Mouse (Mus musculus) limb, embryonic 15.5 days (tissue): ENCODE measurements around the gene Map3k3. TPM values are rescaled to one million over a fixed set of nuclear protein-coding genes. Genes with fewer than 3 reads are reported as not detected.
"Not testable (repeated sequence)": the region's sequence is repeated elsewhere in the genome, so short reads cannot be mapped to it uniquely, and the experiment has no call there.

ENCODE experiments used
- ATAC-seq: fragments of 200-750 bp; cut with Nextera tagmentation; 2 replicates; pipeline ENCODE4 v1.8.0; 2017; ENCODE audit warnings: low read depth, moderate TSS enrichment; ENCODE audit not compliant: insufficient number of reproducible peaks, low FRiP score, low TSS enrichment
- H3K27ac ChIP-seq: fragments of 300-500 bp; sonication (generic); 2 replicates; pipeline ENCODE4 v1.5.1; 2015; ENCODE audit warnings: moderate library complexity, mild to moderate bottlenecking, inconsistent platforms
- H3K27me3 ChIP-seq: fragments of 300-500 bp; sonication (generic); 2 replicates; pipeline ENCODE4 v1.6.1; 2015; ENCODE audit warnings: inconsistent platforms
- H3K36me3 ChIP-seq: fragments of 300-500 bp; sonication (generic); 2 replicates; pipeline ENCODE4 v1.6.1; 2015; ENCODE audit warnings: inconsistent platforms
- H3K4me1 ChIP-seq: fragments of 300-500 bp; sonication (generic); 2 replicates; pipeline ENCODE4 v1.6.1; 2015; ENCODE audit warnings: inconsistent platforms
- H3K4me2 ChIP-seq: fragments of 300-500 bp; sonication (generic); 2 replicates; pipeline ENCODE4 v1.6.1; 2015; ENCODE audit warnings: mild to moderate bottlenecking, inconsistent platforms
- H3K4me3 ChIP-seq: fragments of 300-500 bp; sonication (generic); 2 replicates; pipeline ENCODE4 v1.5.1; 2015; ENCODE audit warnings: mild to moderate bottlenecking, inconsistent platforms
- H3K9ac ChIP-seq: fragments of 300-500 bp; sonication (generic); 2 replicates; pipeline ENCODE4 v1.6.1; 2015; ENCODE audit warnings: inconsistent platforms
- H3K9me3 ChIP-seq: fragments of 300-500 bp; sonication (generic); 2 replicates; pipeline ENCODE4 v1.6.1; 2016; ENCODE audit warnings: inconsistent platforms
- WGBS: fragments of 180-500 bp; shearing (Covaris S2); methylation state at CpG from one replicate; pipeline ENCODE4 v1.1.7; 2015; 5-methylcytosine and 5-hydroxymethylcytosine counted together
- polyA plus RNA-seq: library from polyadenylated mRNA; unstranded; fragments of >200 nt; fragmentation: Nextera tagmentation; extraction: Ambion mirVana; gene quantifications from 2 replicates; pipeline ENCODE4 v1.2.1, GENCODE M21; 2015

The Map3k3 gene
- polyA plus RNA-seq, 1 experiment from 2014 or later: 27.2 TPM

GRCm38 (mm10) chr11:106056819-106057491, 27.5 kb upstream of the Map3k3 start:
- H3K9ac ChIP-seq: no peak overlapping the region
- 89% methylated on average over 8 of the region's 8 CpGs for WGBS
- H3K4me1 ChIP-seq: no peaks in the 10 kb centered on the region
- no peak overlapping the region for H3K27ac ChIP-seq
- no peak for ATAC-seq
- no peaks in the 10 kb centered on the region for H3K9me3 ChIP-seq
- no peaks in the 10 kb centered on the region for H3K27me3 ChIP-seq
- H3K4me3 ChIP-seq: no peak overlapping the region
- H3K36me3 ChIP-seq: peaks cover 80% of the 10 kb centered on the region
- no peak overlapping the region for H3K4me2 ChIP-seq

- Histone ChIP-seq H3K27me3 (no peaks in the 10 kb centered on the region), H3K27ac (no peak overlapping the region), H3K4me2 (no peak overlapping the region), H3K36me3 (peaks cover 70% of the 10 kb centered on the region), H3K9me3 (no peaks in the 10 kb centered on the region), H3K4me1 (no peaks in the 10 kb centered on the region), H3K9ac (no peak overlapping the region), H3K4me3 (no peak overlapping the region)
- WGBS: 73% methylated on average over 8 of the region's 8 CpGs
- no peak for ATAC-seq
These were observed 26.4 kb upstream of the Map3k3 start for GRCm38 (mm10) chr11:106058020-106058419.

- H3K27ac ChIP-seq: no peak overlapping the region
- H3K4me3 ChIP-seq: no peak overlapping the region
- 90% methylated on average over 1 of the region's 1 CpGs for WGBS
- no peaks in the 10 kb centered on the region for H3K27me3 ChIP-seq
- H3K9ac ChIP-seq: no peak overlapping the region
- ATAC-seq: no peak
- H3K36me3 ChIP-seq: peaks cover 45% of the 10 kb centered on the region
- no peaks in the 10 kb centered on the region for H3K9me3 ChIP-seq
- no peaks in the 10 kb centered on the region for H3K4me1 ChIP-seq
- H3K4me2 ChIP-seq: no peak overlapping the region
These were observed 23.9 kb upstream of the Map3k3 start for GRCm38 (mm10) chr11:106060549-106060948.

GRCm38 (mm10) chr11:106061311-106061710, 23.1 kb upstream of the Map3k3 start:
- no peak overlapping the region for H3K9ac ChIP-seq
- no peak for ATAC-seq
- H3K36me3 ChIP-seq: peaks cover 38% of the 10 kb centered on the region
- no peak overlapping the region for H3K27ac ChIP-seq
- no peak overlapping the region for H3K4me3 ChIP-seq
- H3K27me3 ChIP-seq: no peaks in the 10 kb centered on the region
- peaks cover under 1% of the 10 kb centered on the region; the same call in 1 of the 2 replicates for H3K4me1 ChIP-seq
- no peaks in the 10 kb centered on the region for H3K9me3 ChIP-seq
- 81% methylated on average over 1 of the region's 1 CpGs for WGBS
- no peak overlapping the region for H3K4me2 ChIP-seq

- Histone ChIP-seq H3K9ac (no peak overlapping the region), H3K27me3 (no peaks in the 10 kb centered on the region), H3K4me1 (peaks cover 13% of the 10 kb centered on the region), H3K4me3 (no peak overlapping the region), H3K9me3 (no peaks in the 10 kb centered on the region), H3K36me3 (peaks cover 14% of the 10 kb centered on the region), H3K27ac (no peak overlapping the region), H3K4me2 (no peak overlapping the region)
- no peak for ATAC-seq
- WGBS: 80% methylated on average over 5 of the region's 5 CpGs
These were observed 20.7 kb upstream of the Map3k3 start for GRCm38 (mm10) chr11:106063756-106064155.

GRCm38 (mm10) chr11:106065073-106065922, 19.1 kb upstream of the Map3k3 start:
- Histone ChIP-seq H3K4me1 (peaks cover 13% of the 10 kb centered on the region), H3K27me3 (no peaks in the 10 kb centered on the region), H3K4me3 (peak overlapping the region; percentile 67), H3K9ac (peak overlapping the region; percentile 64), H3K4me2 (peak overlapping the region; percentile 80), H3K36me3 (peaks cover 4% of the 10 kb centered on the region; the same call in 1 of the 2 replicates), H3K9me3 (no peaks in the 10 kb centered on the region), H3K27ac (peak overlapping the region; percentile 43; the same call in 1 of the 2 replicates)
- WGBS: 43% methylated on average over 18 of the region's 18 CpGs
- ATAC-seq: no peak

- no peaks in the 10 kb centered on the region for H3K9me3 ChIP-seq
- no peaks in the 10 kb centered on the region for H3K27me3 ChIP-seq
- peak within 1 kb of the TSS; percentile 67 for H3K4me3 ChIP-seq
- H3K27ac ChIP-seq: peak within 1 kb of the TSS; percentile 85
- peaks cover 13% of the 10 kb centered on the region for H3K4me1 ChIP-seq
- WGBS: under 1% methylated on average over 49 of the region's 49 CpGs
- H3K36me3 ChIP-seq: peaks cover 7% of the 10 kb centered on the region; the same call in 1 of the 2 replicates
- peak within 1 kb of the TSS; percentile 64 for H3K9ac ChIP-seq
- peak within 1 kb of the TSS; percentile 80 for H3K4me2 ChIP-seq
- ATAC-seq: peak; percentile 92
These were observed 18.4 kb upstream of the Map3k3 start, which contains the start of gene Taco1 for GRCm38 (mm10) chr11:106065923-106066571. Taco1 (plus strand) TSS chr11:106066061.

- 12% methylated on average over 23 of the region's 23 CpGs for WGBS
- H3K27ac ChIP-seq: peak overlapping the region; percentile 85
- H3K4me1 ChIP-seq: peaks cover 13% of the 10 kb centered on the region
- H3K36me3 ChIP-seq: peaks cover 10% of the 10 kb centered on the region
- ATAC-seq, H3K27me3 ChIP-seq, H3K9me3 ChIP-seq: not testable (repeated sequence)
- H3K4me3 ChIP-seq: peak overlapping the region; percentile 67
- peak overlapping the region; percentile 80 for H3K4me2 ChIP-seq
- peak overlapping the region; percentile 64 for H3K9ac ChIP-seq
These were observed 17.8 kb upstream of the Map3k3 start for GRCm38 (mm10) chr11:106066616-106067015.

- WGBS: 71% methylated on average over 3 of the region's 3 CpGs
- Histone ChIP-seq H3K4me1 (no peaks in the 10 kb centered on the region), H3K9ac (no peak overlapping the region), H3K9me3 (no peaks in the 10 kb centered on the region), H3K4me2 (no peak overlapping the region), H3K36me3 (peaks cover 34% of the 10 kb centered on the region), H3K27ac (no peak overlapping the region), H3K27me3 (no peaks in the 10 kb centered on the region), H3K4me3 (no peak overlapping the region)
- ATAC-seq: no peak
These were observed 10.6 kb upstream of the Map3k3 start for GRCm38 (mm10) chr11:106073774-106074173.

GRCm38 (mm10) chr11:106076321-106076720, 8.1 kb upstream of the Map3k3 start:
- Histone ChIP-seq H3K36me3 (peaks cover 27% of the 10 kb centered on the region), H3K4me3 (no peak overlapping the region), H3K9ac (no peak overlapping the region), H3K4me1 (no peaks in the 10 kb centered on the region), H3K27ac (no peak overlapping the region), H3K27me3 (no peaks in the 10 kb centered on the region), H3K9me3 (no peaks in the 10 kb centered on the region), H3K4me2 (no peak overlapping the region)
- ATAC-seq: no peak
- WGBS: 3% methylated on average over 4 of the region's 4 CpGs

- Histone ChIP-seq H3K9ac (peak overlapping the region; percentile 92), H3K4me2 (peak overlapping the region; percentile 49), H3K4me1 (peaks cover 11% of the 10 kb centered on the region), H3K27me3 (no peaks in the 10 kb centered on the region), H3K9me3 (no peaks in the 10 kb centered on the region), H3K36me3 (no peaks in the 10 kb centered on the region), H3K4me3 (peak overlapping the region; percentile 98), H3K27ac (peak overlapping the region; percentile 99)
- under 1% methylated on average over 60 of the region's 61 CpGs for WGBS
- peak; percentile 49; the same call in 1 of the 2 replicates for ATAC-seq
These were observed 623 bp downstream of the Map3k3 start for GRCm38 (mm10) chr11:106084911-106085561.
